Mouse (Mus musculus): ENCODE results near the gene Gm867. TPM values are rescaled to one million over a fixed set of nuclear protein-coding genes. Genes with fewer than 3 reads are reported as not detected.

The Gm867 gene
- total RNA-seq, 2 experiments from 2014 or later: not detected

DNA sequence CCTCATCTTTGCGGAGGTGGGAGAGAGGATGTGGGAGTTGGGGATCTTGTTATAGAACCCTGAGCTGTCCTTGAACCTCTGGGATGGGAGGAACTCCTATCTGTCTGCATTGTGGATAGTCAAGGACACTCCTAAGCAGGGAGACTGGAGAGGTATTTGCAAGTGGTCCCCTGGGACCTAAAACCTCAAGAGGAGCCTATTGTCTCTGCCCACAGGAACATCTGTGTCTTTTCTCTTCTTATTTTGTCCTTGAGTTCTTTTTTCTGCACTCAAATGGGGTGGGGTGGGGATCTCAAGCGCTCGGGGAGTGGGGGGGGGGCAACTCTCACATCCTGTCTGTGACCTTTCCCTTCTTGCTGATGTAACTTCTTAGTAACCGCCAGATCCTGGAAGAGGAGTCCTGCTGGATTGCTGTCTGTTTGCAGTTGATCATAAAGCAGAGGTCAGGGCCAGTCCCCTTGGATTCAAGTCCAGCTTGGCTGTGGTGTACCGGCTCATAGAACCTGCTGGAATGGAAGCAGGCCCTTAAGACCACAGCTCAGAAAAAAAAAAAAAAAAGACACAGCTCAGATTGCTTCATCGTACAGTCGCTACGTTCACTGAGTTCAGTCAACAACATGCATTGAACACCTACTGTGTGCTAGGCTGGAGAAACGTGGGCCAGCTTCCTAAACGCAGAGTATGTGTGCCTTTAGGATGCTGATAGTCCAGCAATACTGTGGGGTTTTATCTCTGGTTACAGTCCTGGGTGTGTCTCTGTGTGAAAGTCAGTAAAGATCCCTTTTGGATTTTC is 2.4 kb downstream of the Gm867 start:
- intact Hi-C loops (cut with DNase I): no loop called here

DNA sequence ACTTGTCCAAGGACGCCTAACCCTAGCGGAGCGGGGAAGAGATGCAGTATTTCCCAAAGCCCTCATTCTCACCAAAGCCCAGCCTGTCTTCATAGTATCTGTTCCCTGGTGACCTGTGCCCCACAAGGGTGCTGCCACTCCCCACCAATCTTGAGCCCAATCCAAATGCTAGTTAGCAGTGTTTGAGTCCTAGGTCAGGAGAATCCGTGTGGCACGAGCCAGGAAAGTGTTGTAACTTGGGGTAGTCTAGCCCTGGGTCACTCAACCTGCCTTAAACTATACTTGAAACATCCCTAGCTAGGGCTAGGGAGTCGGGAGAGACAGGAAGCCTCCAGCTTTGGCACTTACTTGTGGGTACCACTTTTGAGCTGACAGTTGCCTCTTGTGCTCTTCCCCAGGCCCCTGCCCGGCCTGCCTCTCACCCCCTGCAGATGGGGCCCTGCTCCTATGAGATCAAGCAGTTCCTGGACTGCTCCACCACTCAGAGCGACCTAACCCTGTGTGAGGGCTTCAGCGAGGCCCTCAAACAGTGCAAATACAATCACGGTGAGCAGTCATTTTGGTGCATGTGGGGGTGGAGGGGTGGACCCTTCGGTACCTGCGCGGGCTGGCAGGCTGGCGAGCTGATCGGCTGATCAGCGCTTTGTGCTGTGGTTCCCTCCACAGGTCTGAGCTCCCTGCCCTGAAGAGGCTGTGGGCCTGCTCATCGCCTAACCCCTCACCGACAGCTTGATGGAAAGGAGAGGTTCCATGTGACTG is 3.4 kb downstream of the Gm867 start:
- no peak for DNase-seq (ENCODE audit: low spot score)
- intact Hi-C loops (cut with DNase I): no loop called here

More for the DNA sequence above, 2.4 kb downstream of the Gm867 start:
- no peak for DNase-seq (ENCODE audit: low spot score)

DNA sequence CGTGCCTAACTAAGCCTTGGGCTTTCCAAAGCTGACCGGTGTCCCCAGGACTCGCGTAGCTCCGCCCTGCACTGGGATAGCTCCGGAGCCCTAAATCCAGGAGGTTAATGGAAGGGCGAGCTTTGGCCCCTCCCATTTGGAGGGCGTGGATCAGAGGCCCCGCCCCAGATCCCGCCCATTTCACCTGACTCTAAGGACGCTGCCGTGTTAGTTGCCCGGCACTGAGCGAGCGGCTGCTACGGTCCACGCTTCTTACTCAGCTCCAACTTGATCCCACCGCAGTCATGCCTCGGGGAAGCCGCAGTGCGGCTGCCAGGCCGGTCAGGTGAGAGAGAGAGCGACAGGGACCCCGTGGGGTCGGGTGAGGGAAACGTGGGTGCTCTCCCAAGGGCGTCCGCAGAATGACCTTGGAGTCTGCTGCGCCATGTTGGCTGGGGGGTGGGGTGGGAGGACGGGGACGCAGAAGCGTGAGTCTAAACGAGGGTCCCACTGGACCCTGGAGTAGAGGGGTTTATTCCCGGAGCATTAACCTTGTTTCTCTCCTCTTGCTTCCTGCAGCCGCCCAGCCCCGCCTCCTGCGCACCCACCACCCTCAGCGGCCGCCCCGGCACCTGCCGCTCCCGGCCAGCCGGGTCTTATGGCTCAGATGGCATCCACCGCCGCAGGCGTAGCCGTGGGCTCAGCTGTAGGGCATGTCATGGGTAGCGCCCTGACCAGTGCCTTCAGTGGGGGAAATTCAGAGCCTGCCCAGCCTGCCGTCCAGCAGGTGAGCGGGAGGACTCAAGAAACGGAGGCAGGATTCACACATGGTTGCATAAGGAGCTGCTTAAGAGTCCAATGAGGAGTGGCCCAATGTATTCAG is 4.6 kb downstream of the Gm867 start, which contains the start of gene Mmp11:
Gene Mmp11 (minus strand): TSS at position 817 of the 862 bp plus-strand sequence.
- DNase-seq (ENCODE audit: low spot score): peak; percentile 40
- intact Hi-C loops (cut with DNase I): no loop called here

DNA sequence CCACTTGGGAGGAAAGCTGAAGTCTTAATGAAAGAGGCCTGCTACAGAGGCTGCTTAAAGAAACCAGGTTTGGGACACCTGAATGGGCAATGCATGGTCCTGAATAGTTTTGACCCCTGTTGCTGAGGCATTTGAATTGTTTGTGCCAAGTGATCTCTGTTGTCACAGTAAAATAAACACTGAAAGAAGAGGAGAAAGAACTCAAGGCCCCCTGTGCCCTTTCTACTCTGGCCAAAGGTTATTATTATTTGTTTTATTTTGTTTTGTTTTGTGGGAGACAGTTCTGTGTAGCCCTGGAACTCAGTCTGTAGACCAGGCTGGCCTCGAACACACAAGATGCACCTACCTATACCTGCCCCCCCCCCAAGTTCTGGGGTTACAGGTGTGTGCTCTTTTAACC is 5.5 kb downstream of the Gm867 start:
- intact Hi-C loops (cut with DNase I): no loop called here
- DNase-seq (ENCODE audit: low spot score): no peak

DNA sequence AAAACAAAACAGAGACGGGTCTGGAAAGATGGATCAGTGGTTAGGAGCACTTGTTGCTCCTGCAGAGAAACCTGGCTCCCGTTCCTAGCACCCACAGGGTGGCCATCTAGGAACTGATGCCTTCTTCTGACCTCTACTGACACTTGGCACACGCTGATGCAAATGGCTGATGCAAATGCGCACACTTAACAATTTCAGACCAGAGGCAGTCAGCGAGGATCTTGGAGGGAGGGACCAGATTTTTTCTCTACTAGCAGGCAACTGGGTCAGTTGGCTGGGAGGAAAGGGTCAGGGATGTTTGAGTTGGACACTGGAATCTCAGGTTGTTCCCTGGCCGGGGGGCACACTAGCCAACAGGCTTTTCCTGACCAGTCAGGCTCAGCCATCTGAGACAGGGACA is 7.6 kb downstream of the Gm867 start, which contains the start of gene Chchd10:
Gene Chchd10 (plus strand): TSS at position 240 of the 400 bp plus-strand sequence.
- no peak for DNase-seq (ENCODE audit: low spot score)
- intact Hi-C loops (cut with DNase I): no loop called here

DNA sequence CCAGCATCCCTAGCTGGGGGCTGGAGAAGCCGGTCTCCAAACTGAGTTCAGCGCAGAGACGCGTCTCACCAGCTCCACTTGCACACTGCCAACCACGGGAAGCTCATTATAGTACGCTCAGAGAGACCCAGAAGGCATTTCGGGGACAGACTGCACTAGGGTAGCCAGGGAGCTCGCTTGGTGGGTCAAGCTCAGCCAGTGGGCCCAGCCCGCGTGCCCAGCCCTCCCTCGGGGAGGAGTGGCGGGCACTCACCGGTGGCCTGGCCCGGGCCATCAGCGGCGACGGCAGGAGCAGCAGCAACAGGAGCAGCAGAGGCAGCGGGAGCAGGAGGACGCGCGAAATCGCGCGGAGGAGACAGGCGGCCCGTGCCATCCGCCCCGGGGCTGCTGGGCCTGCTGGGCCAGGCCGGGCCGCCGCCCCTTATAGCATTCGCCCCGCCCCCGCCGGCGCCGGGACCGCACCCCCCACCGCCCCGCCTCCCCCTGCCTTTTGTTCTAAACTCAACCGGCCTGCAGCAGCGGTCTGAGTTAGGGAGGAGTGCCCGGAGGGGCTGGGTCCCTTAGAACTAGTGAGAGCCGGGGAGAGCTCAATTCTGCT is 8.3 kb downstream of the Gm867 start:
- intact Hi-C loops (cut with DNase I): no loop called here
- DNase-seq (ENCODE audit: low spot score): peak; percentile 33

DNA sequence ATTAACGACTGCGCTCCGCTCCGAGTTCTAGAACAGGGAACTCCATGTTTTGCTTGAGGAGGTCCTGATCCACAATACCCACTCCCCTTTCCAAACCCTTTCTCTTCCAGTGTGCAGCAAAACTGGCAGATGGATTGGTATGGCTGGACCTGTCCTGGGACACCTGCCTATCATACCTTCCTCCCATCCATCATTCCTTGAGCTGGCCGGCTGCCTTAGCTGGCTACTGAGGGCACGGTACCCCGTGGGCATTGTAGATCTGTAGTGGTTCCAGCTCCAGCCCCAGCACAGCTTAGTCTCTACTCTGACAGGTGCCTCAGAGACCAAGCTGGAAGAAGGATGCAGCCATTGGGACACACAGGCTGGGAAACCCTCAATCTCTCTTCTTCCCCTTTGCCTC is 9.2 kb downstream of the Gm867 start:
- intact Hi-C loops (cut with DNase I): no loop called here
- no peak for DNase-seq (ENCODE audit: low spot score)

DNA sequence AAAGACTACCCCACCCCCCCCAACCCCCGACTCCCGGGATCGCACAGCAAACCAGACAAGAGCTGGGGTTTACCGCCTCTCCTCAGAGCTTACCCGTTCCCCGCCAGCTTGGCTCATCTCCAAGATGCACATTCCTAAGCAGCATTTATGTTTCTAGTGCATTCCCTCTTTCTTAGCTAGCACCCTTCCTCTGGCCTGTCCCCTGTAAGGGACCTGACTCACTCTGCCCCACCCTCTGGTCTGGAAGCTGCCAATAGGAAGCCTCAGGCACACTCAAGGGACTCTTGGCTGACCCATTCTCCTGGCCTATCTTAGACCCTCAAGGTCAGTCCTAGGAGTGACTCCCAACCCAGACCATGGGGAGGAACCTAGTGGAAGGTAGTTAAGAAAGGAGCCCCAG is 10.2 kb downstream of the Gm867 start:
- intact Hi-C loops (cut with DNase I): no loop called here
- DNase-seq (ENCODE audit: low spot score): no peak

DNA sequence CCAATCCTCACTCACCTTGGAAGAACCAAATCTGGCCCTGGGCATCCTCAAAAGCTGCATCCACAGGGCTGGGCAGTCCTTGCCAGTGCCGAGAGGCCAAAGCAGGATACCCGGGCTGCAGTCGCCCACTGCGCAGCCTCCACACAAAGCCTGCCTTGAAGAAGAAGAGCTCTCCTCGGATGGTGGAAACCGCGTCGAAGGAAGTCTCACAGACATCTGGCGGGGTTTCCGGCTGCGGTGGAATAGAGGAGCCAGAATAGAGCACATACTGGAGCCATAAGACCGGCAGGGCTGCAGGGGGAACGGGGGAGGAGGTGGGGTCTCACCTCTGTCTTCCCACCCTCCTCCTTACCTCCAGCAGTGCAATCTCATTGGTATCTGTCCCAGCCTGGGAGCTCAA is 14.1 kb downstream of the Gm867 start:
- intact Hi-C loops (cut with DNase I): no loop called here

DNA sequence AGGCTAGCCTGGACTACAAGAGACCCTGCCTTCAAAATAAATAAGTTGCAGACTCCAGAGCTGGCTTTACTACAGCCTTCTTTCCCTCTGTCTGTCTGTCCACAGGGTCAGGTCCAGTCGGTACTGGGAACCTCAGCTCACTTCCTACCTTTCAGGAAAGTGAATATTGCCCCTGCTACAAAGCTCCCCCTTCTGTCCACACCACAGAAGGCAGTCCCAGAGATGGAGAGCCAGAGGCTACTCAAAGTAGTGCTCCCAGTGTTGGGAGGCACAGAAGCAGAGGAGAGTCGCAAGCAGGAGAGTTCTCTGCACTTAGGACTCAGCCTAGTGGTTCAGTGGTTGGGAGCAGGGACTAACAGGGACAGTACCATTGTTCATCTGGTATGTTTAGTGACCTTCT is 16.1 kb downstream of the Gm867 start:
- intact Hi-C loops (cut with DNase I): no loop called here
- no peak for DNase-seq (ENCODE audit: low spot score)

More for the DNA sequence above, 14.1 kb downstream of the Gm867 start:
- no peak for DNase-seq (ENCODE audit: low spot score)

DNA sequence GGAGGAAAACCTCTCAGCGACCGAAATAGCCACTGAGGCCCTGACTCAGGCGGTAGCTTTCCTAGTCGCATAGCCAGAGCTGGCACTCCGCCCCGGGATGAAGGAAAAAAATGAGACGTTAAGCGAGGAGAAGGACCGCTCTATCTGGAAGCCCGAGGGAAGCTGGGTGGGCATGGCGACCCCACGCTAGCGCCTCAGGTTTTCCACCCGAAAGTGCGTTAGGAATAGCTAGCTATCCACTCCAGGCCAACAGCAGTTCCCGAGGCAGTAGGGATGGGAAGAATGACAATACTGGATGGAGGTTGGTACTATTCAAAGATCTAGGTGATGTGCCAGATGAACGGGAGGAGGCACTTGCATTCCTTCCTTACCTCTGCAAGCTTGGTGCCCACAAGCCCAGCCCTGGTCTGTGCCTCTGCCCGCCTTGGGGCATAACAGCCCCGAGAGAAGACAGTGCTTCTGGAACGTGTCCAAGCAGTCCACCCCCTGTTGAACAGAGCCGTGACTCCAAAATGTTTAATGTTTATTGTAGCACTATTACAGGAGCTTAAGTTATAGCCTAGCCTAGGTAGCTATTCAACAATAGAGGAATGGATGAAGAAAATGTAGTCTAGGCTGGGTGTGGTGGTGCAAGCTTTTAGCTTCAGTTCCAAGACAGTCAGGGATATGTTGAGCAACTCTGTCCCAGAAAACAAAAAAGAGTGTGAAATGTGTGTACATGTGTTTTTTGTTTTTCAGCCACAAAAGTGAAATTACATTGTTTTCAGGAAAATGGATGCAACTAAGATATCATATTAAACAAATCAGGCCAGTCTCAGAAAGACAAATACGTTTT is 18.5 kb downstream of the Gm867 start:
- no peak for DNase-seq (ENCODE audit: low spot score)
- intact Hi-C loops (cut with DNase I): loop anchor here (2.0 kb wide), 1 partner anchor 29 kb away; no protein-coding TSS in a partner anchor

DNA sequence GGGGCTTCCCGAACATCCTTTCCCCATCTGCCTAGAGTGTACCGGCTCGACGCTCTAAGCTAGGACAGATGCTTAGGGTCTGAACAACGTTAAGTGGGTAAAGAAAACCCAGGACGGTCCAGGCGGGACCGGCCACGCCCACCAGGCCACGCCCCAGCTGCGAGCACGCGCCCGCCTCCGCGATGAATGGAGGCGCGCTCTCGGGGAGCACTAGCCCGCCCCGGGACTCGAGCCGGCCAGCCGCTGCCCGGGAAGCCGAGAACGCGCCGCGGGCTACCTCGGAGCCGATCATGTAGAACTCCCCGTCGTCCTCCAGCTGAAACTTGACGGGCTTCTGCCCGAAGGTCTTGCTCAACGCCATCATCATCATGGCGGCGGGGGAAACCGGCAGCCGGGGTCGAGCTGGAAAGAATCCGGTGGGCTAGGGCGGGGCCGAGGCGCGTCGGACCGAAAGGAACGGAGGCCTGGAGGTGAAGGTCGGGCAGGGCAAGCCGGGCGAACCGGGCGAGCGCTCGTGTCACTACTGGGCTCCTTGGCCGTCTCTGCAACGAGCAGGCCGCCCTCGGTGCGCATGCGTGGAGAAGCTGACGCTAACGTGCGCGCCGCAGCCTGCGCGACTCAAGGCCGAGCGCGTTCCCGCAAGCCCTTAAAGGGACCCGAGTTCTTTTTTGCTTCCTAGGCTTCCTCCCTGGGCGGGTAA is 19.3 kb downstream of the Gm867 start, which contains the start of gene Smarcb1:
Gene Smarcb1 (minus strand): TSS at position 592 of the 700 bp plus-strand sequence.
- intact Hi-C loops (cut with DNase I): loop anchor here (2.0 kb wide), 1 partner anchor 30 kb away; no protein-coding TSS in a partner anchor
- DNase-seq (ENCODE audit: low spot score): peak; percentile 91

DNA sequence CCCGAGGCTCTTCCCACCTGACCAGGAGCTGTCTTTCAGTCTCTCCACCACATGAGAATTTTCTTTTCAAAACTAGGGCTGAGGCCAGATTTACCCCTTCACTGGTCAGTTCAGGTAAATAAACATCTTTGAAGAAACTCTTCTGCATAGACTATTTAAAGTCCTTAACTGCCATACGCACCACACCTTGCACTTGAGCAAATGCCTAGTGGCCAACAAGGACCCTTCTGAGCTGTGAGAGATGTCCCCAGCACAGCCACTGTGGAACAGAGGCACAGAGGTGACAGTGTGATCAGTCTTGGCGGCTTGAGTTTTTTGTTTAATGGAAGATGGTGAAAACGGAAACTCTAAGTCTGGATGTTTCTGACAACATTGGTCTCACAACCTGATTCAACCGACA is 21.4 kb downstream of the Gm867 start:
- intact Hi-C loops (cut with DNase I): loop anchor here (2.0 kb wide), 1 partner anchor 18 kb away; no protein-coding TSS in a partner anchor
- DNase-seq (ENCODE audit: low spot score): no peak

DNA sequence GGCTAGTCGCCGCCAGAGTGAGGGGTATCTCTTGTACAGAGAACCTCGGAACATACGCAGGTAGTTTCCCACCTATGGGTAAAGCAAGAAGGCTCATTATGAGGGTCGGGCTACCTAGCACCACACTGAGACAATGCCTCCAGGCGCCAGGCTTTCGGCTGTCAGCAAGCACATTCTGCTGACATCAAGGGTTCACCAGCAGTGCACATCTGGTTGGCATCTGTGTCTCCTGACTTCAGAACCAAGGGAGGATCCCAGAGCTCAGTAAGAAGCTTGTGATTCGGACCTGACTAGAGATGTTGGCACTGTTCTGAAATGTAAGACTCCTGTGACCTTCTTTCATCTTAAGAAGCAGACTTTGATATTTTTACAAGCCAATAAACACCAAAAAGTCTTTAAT is 23.6 kb downstream of the Gm867 start:
- intact Hi-C loops (cut with DNase I): no loop called here
- no peak for DNase-seq (ENCODE audit: low spot score)

DNA sequence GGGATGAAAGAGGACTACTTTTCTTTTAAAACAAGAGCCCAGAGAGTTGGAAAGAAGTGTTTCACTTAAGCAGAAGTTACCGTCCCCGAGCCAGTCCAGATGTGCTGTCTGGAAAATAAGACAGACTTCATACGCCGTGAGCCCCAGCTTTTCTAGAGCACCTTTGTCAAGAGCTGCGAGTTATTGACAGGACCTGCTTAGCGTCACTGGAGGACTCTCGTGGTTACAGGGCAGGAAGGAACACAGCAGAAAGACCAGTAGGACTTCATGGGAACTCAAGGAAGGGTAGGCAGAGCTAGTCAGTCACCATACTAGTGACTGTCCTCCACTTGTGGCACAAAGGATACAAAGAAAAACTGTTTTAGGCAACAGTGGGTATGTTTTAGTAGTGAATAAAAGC is 24.9 kb downstream of the Gm867 start:
- intact Hi-C loops (cut with DNase I): no loop called here
- no peak for DNase-seq (ENCODE audit: low spot score)

DNA sequence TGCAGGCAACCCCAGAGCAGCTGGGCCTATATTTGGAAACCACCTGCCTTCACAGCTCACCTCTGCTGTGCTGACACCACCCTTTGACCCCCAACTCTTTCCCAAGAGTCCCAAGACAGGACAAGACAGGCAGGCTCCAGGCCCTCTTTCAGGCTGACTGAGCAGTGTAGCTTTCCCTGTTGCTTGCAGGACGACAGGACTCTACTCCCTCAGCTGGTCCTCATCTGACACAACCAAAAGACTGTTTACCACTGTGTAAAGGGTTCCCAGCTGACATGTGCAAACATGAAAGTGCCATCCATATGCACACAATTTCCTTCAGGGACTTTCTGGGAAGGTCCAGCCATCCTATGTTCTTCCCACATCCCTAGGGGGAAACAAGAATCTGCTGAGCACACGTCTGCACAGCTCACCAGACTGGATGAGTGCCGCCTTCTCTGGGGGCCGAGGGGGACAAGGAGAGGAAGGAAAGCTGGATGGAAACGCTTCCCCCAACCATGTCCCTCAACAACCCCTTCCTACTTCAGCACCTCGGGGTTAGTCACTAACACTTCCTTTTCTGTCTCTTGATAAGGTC is 27.4 kb downstream of the Gm867 start:
- DNase-seq (ENCODE audit: low spot score): no peak
- intact Hi-C loops (cut with DNase I): no loop called here

DNA sequence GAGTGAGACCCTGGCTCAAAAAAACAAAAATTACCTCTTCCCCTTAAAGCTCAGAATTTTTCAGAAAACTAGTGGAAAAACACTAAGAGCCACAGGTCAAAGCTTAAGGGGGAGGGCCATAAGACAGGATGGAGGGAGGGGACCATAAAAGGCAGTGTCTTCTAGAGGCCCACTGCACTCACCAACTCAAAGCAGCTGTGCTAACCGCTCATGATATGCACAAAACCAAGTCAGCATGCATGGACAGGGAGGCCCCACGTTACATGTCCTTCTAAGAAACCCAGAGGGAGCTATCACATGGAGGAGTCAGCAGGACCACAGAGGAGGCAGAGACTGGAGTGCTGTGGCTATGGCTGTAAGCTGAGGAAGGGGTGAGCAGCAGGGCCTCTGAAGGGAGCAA is 29.8 kb downstream of the Gm867 start:
- DNase-seq (ENCODE audit: low spot score): no peak
- intact Hi-C loops (cut with DNase I): no loop called here

DNA sequence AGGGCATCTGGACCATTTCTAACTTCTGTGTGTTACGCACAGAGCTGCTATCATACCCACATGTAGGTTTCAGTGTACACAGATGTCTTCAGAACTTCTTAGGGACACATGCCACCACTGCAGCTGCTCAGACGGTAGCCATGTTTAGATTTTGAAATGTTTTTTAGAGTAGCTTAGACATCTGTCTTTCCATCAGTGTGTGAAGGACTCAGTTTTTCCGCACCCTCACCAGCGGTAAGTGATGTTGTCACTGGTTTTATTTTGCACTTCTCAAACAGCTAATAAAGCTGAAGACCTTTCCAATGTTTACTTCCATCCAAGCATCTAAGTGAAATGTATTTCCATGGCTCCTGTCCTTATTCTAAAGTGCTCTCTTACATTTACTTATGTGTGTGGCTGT is 33.6 kb downstream of the Gm867 start:
- no peak for DNase-seq (ENCODE audit: low spot score)
- intact Hi-C loops (cut with DNase I): no loop called here

Measured in heart, postnatal 25 days (tissue).